Mouse (Mus musculus) fibroblast of lung, adult 2 months (primary cell): ENCODE measurements at regions not wholly inside any gene's neighbourhood (a gene's known extent, or its start where the extent isn't known, plus 50 kb on each side); places are given as distances from the start of the nearest gene placed in this dataset.

ENCODE experiments used
- DNase-seq: peaks from one replicate; pipeline ENCODE4 v3.0.0-alpha.2; 2011; ENCODE audit warnings: low read depth

GRCm38 (mm10) chr4:81178782-81179135, 263.9 kb downstream of the Mpdz start:
- DNase-seq = peak; percentile 44

- DNase-seq = no peak
These were observed 226.5 kb downstream of the Mpdz start for GRCm38 (mm10) chr4:81216123-81216522.

DNA sequence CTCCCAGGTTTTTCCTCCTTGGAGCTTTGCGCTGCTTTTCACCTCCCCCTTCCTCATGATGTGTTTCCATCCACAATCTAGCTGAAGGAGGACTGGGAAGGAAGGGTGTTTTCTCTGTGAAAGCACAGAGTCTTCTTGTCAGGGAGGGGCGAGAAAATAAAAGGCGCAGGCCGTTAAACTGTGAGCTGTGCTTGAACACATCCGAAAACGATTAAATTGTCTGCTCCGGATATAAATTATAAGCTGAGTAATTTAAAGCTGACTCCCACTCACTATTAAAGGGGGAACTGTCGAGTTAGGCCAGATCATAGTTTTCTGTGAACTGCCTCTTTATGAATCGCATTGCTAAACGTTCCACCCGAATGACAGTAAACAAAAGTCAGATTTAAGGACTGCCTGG, 224.6 kb downstream of the Mpdz start:
- no peak for DNase-seq

GRCm38 (mm10) chr4:81222034-81222433, 220.6 kb downstream of the Mpdz start:
- no peak for DNase-seq

- DNase-seq = peak; percentile 81
These were observed 220.0 kb downstream of the Mpdz start for GRCm38 (mm10) chr4:81222468-81223175.
